Mouse (Mus musculus) gastrocnemius, postnatal 14 days (tissue): ENCODE data around the gene Myh13. TPM values are rescaled to one million over a fixed set of nuclear protein-coding genes. Genes with fewer than 3 reads are reported as not detected.

Experiments used
- DNase-seq: peaks from one replicate; pipeline ENCODE4 v3.0.0; 2021; ENCODE audit warnings: mixed read lengths
- intact Hi-C: fragments of 180-260 bp; cut with DNase I; formaldehyde crosslinking; loops from one replicate; pipeline ENCODE4 v1.15.1; 2025; ENCODE audit warnings: low total_unique reads
- total RNA-seq, 2 experiments: library from RNA; stranded (reverse); gene quantifications; 2 replicates each; pipeline ENCODE4 v1.2.3; 2021

Gene Myh13
- total RNA-seq, 2 experiments from 2014 or later, result 4.0 to 5.2 TPM

DNA sequence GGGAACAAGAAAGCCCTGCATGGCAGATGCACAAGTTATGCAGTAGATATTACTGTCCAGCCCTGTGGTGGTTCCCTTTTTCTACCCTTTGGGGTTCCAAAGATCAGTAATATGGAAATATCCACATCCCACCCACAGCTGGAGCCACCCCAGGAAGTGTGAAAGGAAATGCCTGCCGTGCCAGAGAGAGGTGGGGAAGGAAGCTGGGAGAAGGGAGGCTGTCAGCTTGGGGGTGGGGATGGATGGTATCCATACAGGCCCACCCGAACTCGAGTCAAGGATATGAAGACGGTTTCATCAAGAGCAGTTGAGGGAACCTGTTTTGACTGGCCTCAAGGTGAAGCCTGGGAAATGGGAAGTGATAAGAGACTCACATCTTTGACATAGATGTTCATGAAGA lies 60.4 kb downstream of the Myh13 start:
- intact Hi-C loops, result no loop called here
- DNase-seq, result no peak

DNA sequence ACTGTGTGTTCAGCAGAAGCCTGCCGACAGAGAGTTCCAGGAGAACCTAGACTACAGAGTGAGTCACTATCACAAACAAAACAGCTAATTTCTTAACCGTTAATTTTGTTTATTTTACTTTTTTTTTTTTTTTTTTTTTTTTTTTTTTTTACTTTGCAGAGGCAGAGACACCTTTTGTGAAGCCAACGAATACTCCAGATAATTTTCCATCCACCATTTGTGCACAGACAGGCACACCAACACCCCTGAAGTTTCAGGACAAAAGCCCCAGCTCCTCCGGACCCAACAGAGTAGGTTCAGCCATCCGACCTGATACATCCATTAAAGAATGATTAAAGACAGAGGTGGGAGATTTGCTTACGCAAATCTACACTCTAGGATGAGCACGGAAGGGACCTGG lies 63.2 kb downstream of the Myh13 start:
- intact Hi-C loops, result no loop called here
- no peak for DNase-seq

DNA sequence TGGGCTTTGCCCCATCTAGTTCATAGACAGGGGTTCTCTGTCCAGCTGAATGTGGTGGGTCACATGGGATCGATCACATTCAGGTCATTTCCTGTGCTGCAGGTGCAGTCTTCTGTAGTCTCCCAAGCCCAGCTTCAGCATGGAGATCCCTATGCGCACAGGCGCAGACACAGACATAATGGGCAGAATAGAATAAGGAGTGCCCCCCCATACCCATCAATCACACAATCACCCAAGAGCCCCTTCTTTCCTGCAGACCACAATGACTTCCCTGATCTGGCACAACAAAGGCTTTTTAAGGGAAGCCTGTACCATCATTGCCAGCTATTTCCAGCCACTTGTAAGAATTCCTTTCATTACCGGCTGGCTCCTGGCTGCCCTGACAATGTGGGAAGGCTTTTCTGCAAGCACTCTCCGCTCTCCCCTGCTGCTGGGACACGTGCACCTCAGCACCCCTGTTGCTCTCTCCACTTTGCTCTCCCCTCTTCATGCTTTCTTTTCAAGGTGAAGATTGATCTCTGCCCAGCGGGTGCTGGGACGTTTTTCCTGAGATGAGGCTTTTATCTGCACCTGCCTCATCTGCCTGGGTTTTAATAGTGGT lies 65.5 kb downstream of the Myh13 start:
- intact Hi-C loops, result no loop called here
- DNase-seq, result no peak

DNA sequence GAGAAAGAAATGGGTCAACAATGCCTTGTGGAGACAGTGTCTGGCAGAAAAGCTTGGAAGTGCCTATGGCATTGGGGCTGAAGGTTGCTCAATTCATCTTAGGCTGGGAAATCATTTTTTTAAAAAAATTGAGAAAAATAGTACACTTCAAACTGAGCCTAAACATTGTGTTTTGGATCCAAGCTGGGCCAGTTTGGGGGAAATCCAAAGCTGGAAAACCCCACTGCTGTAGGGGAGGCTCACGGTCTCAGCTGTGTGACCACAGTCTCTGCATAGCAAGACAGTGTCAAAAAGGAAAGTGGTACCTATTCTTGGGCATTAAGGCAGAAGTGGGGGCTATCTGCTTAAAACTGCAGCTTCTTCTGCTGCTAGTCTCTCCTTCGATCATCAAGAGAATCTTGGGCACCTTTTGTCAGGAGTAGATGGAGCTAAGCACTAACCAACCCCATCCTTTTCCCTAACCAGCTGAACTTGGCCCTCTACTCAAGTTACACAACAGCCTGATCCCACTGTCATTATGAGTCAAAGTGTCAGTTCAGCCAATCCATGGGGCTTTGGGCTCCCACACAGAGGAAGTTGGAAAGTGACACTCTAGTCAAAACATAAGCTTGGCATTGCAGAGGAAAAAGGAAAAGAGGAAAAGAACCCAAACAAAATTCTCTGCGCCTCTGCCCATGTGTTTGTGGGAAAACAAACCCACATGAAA lies 69.4 kb downstream of the Myh13 start:
- no peak for DNase-seq
- intact Hi-C loops, result no loop called here

DNA sequence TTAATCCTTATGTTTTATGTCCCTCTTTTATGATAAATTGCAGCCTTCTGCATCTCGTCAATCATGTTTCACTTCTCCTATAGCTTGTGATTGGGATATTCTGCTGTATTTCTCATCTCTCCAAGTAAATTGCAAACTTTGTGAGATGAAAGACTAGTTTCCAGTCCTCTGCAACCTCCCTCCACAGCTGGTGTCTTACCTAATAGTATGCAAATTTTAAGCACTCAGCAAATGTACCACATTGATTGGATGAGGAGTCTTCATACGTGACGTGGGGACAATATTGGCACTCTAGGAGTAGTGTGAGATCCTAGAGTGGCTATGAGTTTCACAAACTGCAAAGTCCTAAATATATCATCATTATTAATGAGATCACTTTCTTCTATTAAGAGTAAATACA lies 70.9 kb downstream of the Myh13 start:
- intact Hi-C loops, result no loop called here
- no peak for DNase-seq

DNA sequence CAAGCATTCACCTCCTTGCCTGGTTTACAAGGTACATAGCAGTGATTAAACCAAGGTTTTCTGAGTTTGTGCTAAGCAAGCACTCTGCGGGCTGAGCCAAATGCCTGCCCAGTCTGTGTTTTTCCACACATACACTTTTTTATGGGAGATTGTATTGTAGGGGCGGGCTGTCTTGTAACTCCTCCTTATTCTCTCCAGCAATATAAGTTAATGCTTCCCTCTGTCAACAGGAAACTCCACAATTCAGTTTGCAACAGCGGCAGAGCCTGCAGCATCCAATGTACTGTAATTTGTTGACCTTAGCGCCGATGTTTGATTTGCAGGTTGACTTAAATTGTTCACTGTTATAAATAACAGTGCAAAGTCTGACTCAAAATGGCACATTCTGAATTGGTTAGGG lies 79.5 kb downstream of the Myh13 start:
- DNase-seq, result no peak
- intact Hi-C loops, result no loop called here

DNA sequence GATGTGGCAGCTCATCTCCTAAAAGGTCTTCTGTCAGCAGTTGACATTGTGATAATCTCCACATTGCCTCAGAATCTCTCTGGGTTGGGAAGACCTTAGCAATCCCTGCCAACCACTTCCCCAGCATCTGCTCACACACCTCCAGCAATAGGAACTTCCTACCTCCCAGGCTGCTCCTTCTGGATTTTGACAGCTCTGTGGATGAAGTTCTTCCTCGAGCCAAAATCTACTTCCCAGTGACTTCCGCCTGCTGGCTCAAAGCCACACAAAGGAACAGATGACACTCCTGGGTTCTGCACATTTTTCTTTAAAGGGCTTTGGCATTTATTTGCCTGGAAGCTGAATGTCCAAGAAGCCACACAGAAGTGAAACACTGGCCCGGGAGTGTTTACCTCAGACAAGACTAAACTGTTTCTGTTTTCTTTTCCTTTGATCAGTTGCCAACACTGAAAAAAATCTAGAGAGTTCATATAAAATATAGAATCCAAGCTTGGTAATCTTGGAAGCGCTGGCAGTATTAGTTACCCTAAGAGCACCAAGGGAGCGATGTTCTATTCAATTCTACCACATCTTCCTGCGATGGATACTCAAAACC lies 93.0 kb downstream of the Myh13 start:
- intact Hi-C loops, result no loop called here
- DNase-seq, result no peak

Other genes with a start within 250 kb of the Myh13 start
- gene Myh3, start 243.4 kb upstream of the Myh13 start, total RNA-seq, result 10 to 100 TPM; 33.8 to 49.2 TPM
- 1,000 to 10,000 TPM; 1,817 to 1,833 TPM for gene Myh2, start 150.6 kb upstream of the Myh13 start, total RNA-seq
- 1,000 to 10,000 TPM; 3,624 to 4,119 TPM for gene Myh1, start 121.6 kb upstream of the Myh13 start, total RNA-seq
- gene Myh4, start 83.6 kb upstream of the Myh13 start, total RNA-seq, result over 10,000 TPM; 25,036 to 26,595 TPM
- 100 to 1,000 TPM; 405 to 432 TPM for gene Myh8, start 44.5 kb upstream of the Myh13 start, total RNA-seq
- gene Gas7, start 133.8 kb downstream of the Myh13 start, total RNA-seq, result 10 to 100 TPM; 11.6 to 20.0 TPM